Mouse (Mus musculus): ENCODE data around the gene St6galnac3.

DNA sequence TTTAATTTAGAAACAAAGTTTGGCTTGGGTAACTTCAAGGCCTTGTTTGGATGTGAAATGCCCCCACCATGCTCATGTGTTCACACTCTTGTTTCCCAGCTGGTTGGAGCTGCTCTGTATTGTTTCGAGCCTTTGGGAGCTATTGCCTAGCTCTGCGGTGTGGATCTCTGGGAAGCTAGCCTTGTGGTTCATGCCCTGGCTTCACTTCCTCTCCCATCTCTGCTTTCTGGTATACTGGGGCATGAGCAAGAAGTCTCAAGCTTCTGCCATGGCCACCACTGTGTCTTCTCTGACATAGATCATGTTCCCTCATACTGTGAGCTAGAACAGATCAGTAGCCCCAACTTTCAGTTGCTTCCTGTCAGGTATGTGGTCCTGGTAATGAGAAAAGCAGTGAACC is 505.6 kb downstream of the St6galnac3 start:
- TF ChIP-seq GABPA (IDR thresholded peaks at IDR 0.05; ENCODE audit: insufficient replicate concordance, low read depth, low read length), result no peak
- TF ChIP-seq POLR2A (IDR thresholded peaks at IDR 0.05; ENCODE audit: low read depth, low read length), result no peak
- no peak for TF ChIP-seq CTCF (conservative IDR thresholded peaks at IDR 0.05 in 1 of 2, IDR thresholded peaks at IDR 0.05 in 1 of 2; ENCODE audit: low read depth in 2 of 2, low read length in 2 of 2)
- no peak for TF ChIP-seq UBTF (IDR thresholded peaks at IDR 0.05; ENCODE audit: low read depth, low read length)

Measured in CH12.LX (cell line).